Mouse (Mus musculus): ENCODE data around the gene Crybb1. TPM values are rescaled to one million over a fixed set of nuclear protein-coding genes. Genes with fewer than 3 reads are reported as not detected.

The Crybb1 gene
- total RNA-seq, 2 experiments from 2014 or later = 7.7 to 9.9 TPM

- intact Hi-C loops (cut with DNase I) = no loop called here
- no peak for DNase-seq (ENCODE audit: low spot score in 2 of 2)
Measured at GRCm38 (mm10) chr5:112295564-112295963, 39.9 kb downstream of the Crybb1 start.

GRCm38 (mm10) chr5:112296404-112297181 lies 41.0 kb downstream of the Crybb1 start:
- intact Hi-C loops (cut with DNase I) = no loop called here
- no peak for DNase-seq (ENCODE audit: low spot score in 2 of 2)

GRCm38 (mm10) chr5:112297257-112297656 lies 41.6 kb downstream of the Crybb1 start:
- intact Hi-C loops (cut with DNase I) = no loop called here
- peak in 1 of 2 experiments; percentile 39 for DNase-seq (ENCODE audit: low spot score in 2 of 2)

GRCm38 (mm10) chr5:112298226-112298988 lies 42.8 kb downstream of the Crybb1 start:
- no peak for DNase-seq (ENCODE audit: low spot score in 2 of 2)
- intact Hi-C loops (cut with DNase I) = no loop called here

- intact Hi-C loops (cut with DNase I) = no loop called here
- DNase-seq (ENCODE audit: low spot score in 2 of 2) = no peak
Measured at GRCm38 (mm10) chr5:112299399-112299798, 43.8 kb downstream of the Crybb1 start.

- intact Hi-C loops (cut with DNase I) = no loop called here
Measured at GRCm38 (mm10) chr5:112300112-112300511, 44.5 kb downstream of the Crybb1 start.

GRCm38 (mm10) chr5:112300721-112301308 lies 45.2 kb downstream of the Crybb1 start:
- intact Hi-C loops (cut with DNase I) = no loop called here
- DNase-seq (ENCODE audit: low spot score in 2 of 2) = no peak

More at GRCm38 (mm10) chr5:112300112-112300511, 44.5 kb downstream of the Crybb1 start:
- no peak for DNase-seq (ENCODE audit: low spot score in 2 of 2)

- DNase-seq (ENCODE audit: low spot score in 2 of 2) = no peak
- intact Hi-C loops (cut with DNase I) = no loop called here
Measured at GRCm38 (mm10) chr5:112301694-112302093, 46.1 kb downstream of the Crybb1 start.

- intact Hi-C loops (cut with DNase I) = no loop called here
Measured at GRCm38 (mm10) chr5:112302310-112302709, 46.7 kb downstream of the Crybb1 start.

GRCm38 (mm10) chr5:112305842-112306241 lies 50.2 kb downstream of the Crybb1 start:
- intact Hi-C loops (cut with DNase I) = no loop called here
- no peak for DNase-seq (ENCODE audit: low spot score in 2 of 2)

More at GRCm38 (mm10) chr5:112302310-112302709, 46.7 kb downstream of the Crybb1 start:
- no peak for DNase-seq (ENCODE audit: low spot score in 2 of 2)

- DNase-seq (ENCODE audit: low spot score in 2 of 2) = peak in 1 of 2 experiments; percentile 37
- intact Hi-C loops (cut with DNase I) = no loop called here
Measured at GRCm38 (mm10) chr5:112313222-112313885, 57.7 kb downstream of the Crybb1 start.

GRCm38 (mm10) chr5:112316468-112316867 lies 60.9 kb downstream of the Crybb1 start:
- intact Hi-C loops (cut with DNase I) = no loop called here
- DNase-seq (ENCODE audit: low spot score in 2 of 2) = no peak

GRCm38 (mm10) chr5:112317328-112317727 lies 61.7 kb downstream of the Crybb1 start:
- no peak for DNase-seq (ENCODE audit: low spot score in 2 of 2)
- intact Hi-C loops (cut with DNase I) = no loop called here

Other genes starting within 250 kb of the Crybb1 start
- 1 to 10 TPM in 1 of 2 experiments, under 1 TPM in 1; 0.78 to 1.0 TPM for gene Cryba4, start 3.3 kb upstream of the Crybb1 start, total RNA-seq (2021)
- gene Tpst2, start 20.9 kb downstream of the Crybb1 start, total RNA-seq (2021) = 10 to 100 TPM; 39.0 to 43.9 TPM
- gene Tfip11, start 70.5 kb downstream of the Crybb1 start, total RNA-seq (2021) = 10 to 100 TPM; 39.9 to 40.0 TPM
- 10 to 100 TPM; 22.6 to 24.8 TPM for gene Srrd, start 87.2 kb downstream of the Crybb1 start, total RNA-seq (2021)
- gene Hps4, start 87.3 kb downstream of the Crybb1 start, total RNA-seq (2021) = 10 to 100 TPM; 24.3 to 29.3 TPM
- gene Gm6583, start 100.2 kb downstream of the Crybb1 start, total RNA-seq (2021) = not detected
- gene Asphd2, start 139.1 kb downstream of the Crybb1 start, total RNA-seq (2021) = 100 to 1,000 TPM; 176 TPM
- not detected for gene Gm6588, start 193.6 kb downstream of the Crybb1 start, total RNA-seq (2021)